Mouse (Mus musculus): Measurements from ENCODE around the gene Slfn1.
"Not testable (repeated sequence)": the region's sequence is repeated elsewhere in the genome, so short reads cannot be mapped to it uniquely, and the experiment has no call there.

Slfn1 gene

DNA sequence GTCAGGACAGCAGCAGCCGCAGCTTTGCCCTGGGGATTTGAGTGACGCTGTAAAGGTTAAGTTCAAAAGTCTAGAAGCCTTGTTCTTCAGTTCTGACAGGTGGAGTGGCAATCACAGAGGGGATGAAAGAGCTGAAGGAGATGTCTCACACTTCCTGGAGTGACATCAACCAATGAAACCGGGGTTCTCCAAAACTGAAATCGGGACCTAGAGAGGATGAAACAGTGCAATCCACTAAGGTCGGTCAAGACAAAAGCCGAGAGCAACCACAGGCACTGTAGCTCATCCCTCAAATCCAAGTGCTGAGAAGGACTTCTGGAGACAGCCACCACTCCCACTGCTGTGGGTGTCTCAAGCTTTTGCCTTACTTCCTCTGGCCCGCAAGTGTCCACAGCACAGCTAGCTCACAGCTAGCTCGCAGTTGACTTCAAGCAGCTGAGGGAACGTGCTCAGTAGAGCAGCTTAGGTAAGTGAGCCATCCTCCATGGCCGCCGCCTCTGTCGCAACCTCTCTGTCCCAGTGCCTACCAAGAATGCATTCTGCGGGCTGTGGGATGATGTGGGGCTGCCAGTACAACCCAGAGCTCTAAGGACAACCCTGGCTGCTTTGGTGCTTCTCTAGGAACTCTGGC, at the start of gene Slfn1:
Gene Slfn1 (plus strand): TSS at position 253 of the 631 bp plus-strand sequence.
- in situ Hi-C loops (cut with MboI, MseI), result loop anchor here (5.0 kb wide), 2 partner anchors 41 to 49 kb away; partner anchors contain the start of gene Slfn2

DNA sequence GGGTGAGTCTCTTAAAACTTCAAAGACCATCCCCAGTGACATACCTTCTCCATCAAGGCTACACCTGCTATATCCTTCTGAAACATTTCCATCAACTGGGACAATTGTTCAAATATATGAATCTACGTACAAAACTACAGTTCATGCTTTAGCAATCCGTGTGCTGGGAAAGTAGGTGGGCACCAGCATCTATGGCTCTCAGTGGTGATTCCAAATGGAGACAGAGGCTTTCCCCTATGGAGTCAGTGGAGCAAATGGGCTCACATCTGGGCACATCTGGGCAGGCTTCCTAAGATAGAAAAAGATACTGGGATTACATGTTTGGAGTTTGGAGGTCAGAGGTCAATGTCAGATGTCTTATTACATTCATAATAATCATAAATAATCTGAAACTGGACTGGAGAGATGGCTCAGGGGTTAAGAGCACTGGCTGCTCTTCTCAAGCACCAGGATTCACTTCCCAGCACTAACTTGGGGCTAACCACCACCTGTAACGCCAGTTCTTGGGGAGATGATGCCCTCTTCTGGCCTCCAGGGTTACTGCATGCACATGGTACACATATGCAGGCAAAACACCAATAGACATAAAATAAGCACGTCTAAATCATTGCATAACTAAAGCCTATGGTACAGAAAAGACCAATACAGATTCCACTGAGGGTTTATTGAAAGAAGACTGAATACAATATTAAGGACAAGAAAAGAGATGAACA, 48.5 kb upstream of the Slfn1 start:
- in situ Hi-C loops (cut with MboI, MseI), result loop anchor here (5.0 kb wide), 2 partner anchors 41 to 49 kb away; partner anchors contain the start of gene Slfn1

DNA sequence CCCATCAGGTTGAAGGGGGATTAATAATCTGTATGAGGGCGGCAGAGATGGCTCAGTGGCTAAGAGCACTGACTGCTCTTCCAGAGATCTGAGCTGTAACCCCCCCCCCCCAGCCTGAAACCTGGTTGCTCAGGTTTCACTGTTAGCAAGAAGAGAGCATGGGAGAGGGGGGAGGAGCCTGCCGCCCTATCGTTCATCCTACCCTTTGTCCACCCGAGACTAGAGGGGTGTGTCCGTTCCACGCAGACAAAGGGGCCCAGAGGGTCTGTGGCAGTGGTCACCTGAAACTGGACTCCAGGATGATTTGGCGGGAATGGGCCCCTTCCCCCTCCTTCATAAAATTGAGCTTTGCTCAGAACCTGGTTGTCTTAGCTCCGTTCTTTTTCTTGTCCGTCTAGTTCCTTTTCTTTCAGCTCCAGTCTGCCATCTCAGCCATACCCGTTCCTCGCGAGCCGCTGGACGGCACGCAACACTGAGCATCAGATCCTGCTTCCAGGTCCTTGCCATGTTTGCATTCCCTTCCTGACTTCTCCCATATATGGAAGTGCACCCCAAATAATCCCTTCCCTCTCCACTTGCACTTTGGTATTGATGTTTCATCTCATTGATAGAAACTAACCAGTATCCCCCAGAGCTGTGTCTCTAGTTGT, 46.2 kb upstream of the Slfn1 start:
- in situ Hi-C loops (cut with MboI, MseI), result no loop called here

DNA sequence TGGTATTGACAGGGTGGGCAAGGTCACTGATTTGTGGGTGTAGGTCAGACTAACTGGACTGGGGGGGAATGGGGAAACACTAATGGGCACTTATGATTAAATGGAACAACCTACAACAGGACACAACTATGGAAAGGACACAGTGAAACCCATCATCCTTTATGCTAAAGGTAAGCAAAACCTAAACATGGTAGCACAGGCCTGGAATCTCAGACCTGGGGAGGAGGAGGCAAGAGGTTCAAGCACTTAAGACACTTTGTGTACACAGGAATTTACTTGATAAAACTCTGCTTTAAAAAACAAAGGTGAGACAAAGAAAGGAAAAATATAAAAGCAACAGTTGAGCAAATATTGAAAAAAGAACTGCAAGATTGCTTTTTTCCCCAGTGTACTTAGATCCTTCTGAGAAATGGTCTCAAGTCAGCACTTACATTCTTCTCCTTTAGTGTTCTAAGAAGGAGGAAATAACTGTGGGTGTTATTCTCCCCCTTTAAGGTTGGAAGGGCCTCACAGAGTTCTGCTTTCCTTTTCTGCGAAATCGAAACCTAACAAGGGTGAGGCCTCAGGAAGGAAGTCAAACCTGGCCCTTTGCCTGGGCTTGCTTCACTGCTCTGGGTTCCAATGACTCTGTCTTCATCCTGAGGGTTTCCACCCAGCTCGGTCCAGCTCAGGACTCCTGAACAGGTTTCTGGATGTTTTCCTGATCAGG, 38.8 kb upstream of the Slfn1 start:
- in situ Hi-C loops (cut with MboI, MseI), result no loop called here

DNA sequence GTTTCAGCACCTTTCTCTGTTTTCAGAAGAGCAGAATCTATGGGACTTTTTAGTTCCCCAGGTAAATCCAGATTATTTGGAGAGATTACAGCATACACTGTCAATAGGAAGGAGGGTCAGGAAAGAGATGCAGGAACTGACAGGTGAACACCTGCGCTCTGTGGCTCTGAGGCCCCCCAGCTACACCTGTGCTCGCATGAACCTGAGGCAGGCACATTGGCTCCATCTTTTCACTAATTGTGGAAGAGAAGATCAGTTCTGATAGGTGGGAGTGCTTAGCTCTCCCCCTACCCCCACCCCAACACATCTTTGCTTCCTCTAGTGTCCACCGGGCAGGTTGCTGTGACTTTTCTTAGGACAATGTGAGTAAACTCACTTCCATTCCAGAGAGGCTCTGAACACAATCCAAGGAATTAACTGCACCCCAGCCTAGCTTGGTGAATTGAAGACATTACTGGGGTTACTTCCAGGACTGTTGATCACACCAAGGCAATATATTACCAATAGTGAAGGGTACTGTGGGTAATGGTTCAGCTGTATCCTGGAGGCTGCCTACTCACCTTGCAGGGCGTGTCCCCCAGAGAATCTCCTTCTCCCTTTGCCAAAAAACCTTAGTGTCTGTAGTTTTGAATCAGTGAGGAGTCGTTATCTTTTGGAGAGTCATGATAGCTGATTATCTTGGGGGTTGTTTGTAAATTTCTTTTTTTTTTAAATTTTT, 38.1 kb upstream of the Slfn1 start:
- in situ Hi-C loops (cut with MboI, MseI), result no loop called here

DNA sequence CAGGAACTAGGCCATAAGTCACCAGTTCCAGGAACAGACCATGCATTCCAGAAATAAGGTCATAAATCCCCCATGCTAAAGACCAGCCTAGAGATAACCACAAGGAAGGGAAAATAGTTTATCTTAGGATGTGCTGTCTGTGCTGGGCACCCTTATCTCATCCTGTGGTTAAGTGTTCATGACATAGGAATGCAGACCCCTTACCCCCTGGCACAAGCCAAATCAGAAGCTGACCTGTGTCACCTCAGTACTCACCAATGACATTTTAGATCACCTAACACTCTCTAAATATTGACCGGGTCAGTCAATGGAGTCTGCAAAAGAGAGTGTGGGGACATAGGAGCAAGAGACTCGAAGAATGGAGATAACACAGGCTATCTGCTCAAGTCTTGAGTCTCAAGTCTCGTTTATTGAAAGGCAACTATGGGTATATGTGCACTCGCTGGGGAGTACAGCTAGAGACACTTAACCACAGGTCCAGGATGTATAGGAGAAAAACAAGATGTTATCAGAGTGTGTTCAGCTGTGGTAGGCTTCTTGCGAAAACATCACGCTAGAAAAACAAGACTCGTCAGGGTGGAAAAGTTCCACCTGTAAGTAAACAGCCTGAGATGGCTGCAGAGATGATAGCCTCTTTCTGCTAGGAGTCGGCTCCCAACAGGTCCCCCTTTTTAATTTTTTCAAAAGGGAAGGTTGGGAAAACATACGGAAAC, 37.0 kb upstream of the Slfn1 start:
- in situ Hi-C loops (cut with MboI, MseI), result loop anchor here (10.0 kb wide), 1 partner anchor 1315 kb away; no protein-coding TSS in a partner anchor

DNA sequence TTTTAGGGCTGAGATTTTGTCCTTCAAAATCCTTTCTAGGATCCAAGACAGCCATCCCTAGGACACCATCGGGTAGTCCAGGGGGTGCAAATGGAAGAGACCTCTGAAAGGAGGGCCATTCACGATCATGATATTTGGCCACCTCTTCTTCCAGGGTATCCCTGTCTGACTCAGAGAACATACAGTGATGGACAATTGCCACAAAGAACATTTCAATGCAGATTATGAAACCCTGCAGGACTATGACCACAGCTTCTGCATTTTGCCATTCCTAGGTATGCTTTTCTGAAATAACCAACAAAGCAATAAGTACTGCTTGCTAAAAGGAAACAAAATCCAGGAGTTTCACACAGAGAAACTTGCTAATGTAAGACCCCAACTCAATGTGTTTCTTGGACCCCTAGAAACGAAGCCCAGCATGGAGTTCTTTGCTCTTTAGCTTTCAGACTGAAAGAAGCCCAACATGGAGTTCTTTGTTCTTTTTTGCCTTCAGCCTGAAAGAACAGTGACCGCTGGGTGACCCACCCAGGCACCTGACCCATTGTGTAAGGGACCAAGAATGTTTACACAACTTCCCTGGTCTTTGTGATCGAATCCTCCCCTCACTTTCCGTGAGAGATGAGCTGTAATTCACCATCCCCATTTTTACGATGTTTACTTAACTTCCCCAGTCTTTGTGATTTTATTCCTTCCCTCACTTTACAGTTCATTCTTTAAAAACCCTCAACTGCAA, 33.7 kb upstream of the Slfn1 start:
- in situ Hi-C loops (cut with MboI, MseI), result loop anchor here (10.0 kb wide), 1 partner anchor 1318 kb away; no protein-coding TSS in a partner anchor

DNA sequence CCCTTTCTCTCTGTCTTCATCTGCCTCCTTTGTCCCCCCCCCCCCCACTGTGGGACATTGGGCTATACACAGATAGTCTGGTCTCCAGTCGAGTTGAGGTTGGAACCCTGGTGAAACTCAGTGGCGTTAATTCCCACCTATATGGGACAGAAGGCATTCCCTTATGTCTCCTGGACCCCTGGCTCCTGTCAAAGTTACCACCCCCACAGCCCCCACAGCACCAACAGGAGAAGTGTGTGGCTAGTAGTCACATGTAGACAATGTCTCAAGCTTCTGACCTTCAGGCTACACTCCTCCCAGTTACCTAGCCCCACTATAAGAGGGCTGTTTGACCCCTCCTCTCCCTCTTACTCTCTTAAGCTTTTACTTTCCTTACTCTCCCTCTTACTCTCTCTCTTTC, 32.5 kb upstream of the Slfn1 start:
- in situ Hi-C loops (cut with MboI, MseI), result loop anchor here (10.0 kb wide), 1 partner anchor 1319 kb away; no protein-coding TSS in a partner anchor

DNA sequence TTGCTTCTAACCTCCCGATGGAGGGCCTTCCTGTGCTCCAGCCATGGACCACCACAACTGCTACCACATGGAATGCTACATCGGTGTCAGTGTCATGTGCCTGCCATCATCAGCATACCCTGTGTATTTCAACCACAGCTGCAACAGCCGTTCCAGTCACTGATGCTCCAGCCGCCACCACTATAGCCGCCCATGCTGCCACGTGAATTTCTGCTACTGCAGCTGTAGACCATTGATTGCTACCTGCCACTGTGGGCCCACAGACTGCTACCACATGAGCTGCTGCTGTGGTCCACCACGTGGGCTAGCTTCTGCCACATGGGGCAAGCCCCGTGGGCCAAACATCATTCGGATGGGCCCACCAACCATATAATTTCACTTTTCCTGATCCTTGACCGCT, 31.9 kb upstream of the Slfn1 start:
- in situ Hi-C loops (cut with MboI, MseI), result loop anchor here (10.0 kb wide), 1 partner anchor 1320 kb away; no protein-coding TSS in a partner anchor

DNA sequence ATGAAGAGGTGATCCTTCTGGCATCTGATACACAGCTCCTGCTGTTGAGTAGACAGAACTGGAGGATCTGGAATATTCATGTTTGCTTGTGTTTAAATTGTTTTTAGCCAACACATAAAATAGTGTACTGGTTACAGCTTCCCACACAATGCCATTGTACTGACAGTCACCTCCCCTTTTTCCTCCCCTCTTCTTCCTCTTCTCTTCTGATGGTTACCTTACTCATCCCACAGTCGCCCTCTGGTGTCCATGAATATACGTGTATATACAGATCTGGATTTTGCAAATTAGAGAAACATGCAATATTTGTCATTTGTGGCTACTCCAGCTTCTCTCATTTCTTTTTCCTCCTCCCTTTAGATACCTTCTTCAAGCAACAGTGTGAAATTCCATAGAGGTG, 1.5 kb upstream of the Slfn1 start:
- in situ Hi-C loops (cut with MboI, MseI), result loop anchor here (5.0 kb wide), 2 partner anchors 42 to 48 kb away; partner anchors contain the start of gene Slfn2

DNA sequence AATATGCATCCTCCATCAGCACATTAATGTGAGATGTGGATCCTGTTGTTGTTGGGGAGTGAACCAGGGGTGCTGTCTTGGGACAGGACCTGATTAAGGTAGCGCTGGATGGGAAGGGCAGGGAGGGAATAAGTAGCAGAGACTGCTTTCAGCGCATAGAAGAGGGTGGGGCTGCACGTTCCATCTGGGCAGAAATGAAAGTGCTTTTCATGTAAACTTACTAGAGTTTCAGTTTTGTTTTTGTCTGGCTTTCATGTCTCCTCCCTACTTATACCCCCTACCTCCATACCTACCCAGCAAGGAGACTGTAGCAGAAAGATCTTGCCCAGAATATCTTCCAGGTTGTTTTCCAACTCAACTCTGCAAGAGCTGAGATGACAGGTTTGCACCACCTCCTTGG, 1.4 kb downstream of the Slfn1 start:
- in situ Hi-C loops (cut with MboI, MseI), result loop anchor here (5.0 kb wide), 2 partner anchors 39 to 51 kb away; partner anchors contain the start of gene Slfn2

DNA sequence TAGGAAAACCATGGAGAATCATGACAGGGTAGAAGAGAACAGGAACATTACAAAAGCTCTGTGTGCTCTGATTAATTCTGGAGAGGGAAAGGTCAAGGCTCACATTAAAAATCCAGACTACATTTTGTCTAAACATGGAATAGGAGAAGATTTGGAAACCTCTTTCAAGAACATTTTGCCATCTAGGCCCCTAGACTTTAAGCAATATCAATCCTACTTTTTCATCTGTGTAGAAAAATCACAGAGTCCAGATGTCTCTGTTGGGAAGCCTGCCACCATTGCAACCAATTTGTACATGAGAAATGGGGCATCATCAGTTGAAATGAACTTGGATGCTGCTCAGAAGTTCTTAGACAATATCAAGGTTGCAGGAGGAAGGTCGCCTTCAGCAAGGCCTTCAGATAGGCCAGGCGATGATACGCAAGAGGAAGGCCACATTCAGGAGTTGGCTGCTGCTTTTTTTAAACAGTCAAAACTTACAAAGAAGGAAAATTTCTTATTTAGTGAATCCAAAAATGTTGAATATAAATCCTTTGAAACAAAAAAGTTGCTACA, 4.6 kb downstream of the Slfn1 start:
- in situ Hi-C loops (cut with MboI, MseI), result no loop called here

DNA sequence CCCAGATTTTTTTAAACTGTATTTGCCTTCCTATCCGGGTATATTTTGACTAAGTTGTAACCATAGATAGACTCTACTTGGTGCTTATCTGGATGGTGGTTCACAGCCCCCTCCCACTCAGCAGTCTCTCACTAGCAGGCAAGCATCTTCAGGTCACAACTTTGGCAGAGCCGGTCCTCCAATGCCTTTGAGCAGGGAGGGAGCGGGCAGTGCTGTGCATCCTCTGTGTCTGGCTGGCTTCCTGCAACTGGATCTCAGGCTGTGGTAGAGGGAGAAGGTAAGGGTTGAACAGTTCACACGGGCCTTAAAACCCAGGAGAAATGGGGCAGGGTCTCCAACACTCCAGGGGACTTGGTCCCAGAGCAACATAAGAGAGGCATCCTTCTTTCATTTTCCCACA, 6.5 kb downstream of the Slfn1 start:
- in situ Hi-C loops (cut with MboI, MseI), result no loop called here

DNA sequence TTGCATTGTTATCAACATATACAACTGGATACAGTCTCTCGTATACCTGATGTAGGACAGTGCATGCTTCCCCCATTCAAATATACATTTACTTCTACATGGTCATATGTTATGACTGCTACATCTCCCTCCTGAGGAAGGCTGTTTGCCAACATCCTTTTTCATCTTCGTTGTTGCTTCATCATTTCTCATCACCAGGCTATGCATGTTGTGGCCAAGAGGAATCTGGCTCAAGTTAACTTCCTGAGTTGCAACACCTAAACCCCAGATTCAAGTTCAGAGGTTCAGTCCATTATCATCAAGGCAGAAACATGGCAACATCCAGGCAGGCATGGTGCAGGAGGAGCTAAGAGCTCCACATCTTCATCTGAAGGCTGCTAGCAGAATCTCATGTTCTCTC, 8.3 kb downstream of the Slfn1 start:
- in situ Hi-C loops (cut with MboI, MseI), result no loop called here

DNA sequence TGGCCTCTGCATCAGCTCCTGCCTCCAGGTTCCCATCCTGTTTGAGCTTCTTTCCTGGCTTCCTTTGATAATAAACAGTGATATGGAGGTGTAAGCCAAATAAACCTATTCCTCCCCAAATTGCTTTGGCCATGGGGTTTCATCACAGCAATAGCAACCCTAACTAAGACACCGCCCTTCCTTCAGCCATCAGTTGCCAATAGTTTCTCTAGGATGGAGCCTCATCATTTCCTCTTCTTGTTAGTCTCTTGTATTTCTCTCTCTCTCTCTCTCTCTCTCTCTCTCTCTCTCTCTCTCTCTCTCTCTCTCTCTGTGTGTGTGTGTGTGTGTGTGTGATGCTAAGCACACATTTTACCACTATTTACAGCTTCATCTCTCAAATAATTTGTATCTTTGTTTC, 9.0 kb downstream of the Slfn1 start:
- in situ Hi-C loops (cut with MboI, MseI), result not testable (repeated sequence)

DNA sequence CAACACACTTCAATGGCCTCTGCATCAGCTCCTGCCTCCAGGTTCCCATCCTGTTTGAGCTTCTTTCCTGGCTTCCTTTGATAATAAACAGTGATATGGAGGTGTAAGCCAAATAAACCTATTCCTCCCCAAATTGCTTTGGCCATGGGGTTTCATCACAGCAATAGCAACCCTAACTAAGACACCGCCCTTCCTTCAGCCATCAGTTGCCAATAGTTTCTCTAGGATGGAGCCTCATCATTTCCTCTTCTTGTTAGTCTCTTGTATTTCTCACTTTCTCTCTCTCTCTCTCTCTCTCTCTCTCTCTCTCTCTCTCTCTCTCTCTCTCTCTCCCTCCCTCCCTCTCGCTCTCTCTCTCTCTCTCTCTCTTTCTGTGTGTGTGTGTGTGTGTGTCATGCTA, 20.6 kb downstream of the Slfn1 start:
- in situ Hi-C loops (cut with MboI, MseI), result not testable (repeated sequence)

DNA sequence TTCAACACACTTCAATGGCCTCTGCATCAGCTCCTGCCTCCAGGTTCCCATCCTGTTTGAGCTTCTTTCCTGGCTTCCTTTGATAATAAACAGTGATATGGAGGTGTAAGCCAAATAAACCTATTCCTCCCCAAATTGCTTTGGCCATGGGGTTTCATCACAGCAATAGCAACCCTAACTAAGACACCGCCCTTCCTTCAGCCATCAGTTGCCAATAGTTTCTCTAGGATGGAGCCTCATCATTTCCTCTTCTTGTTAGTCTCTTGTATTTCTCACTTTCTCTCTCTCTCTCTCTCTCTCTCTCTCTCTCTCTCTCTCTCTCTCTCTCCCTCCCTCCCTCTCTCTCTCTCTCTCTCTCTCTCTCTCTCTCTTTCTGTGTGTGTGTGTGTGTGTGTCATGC, 32.3 kb downstream of the Slfn1 start:
- in situ Hi-C loops (cut with MboI, MseI), result loop anchor here (10.0 kb wide), 1 partner anchor 234 kb away; the partner anchor contains the start of gene Unc45b
